Mouse (Mus musculus): ENCODE results near the gene Ppp1r14c.

DNA sequence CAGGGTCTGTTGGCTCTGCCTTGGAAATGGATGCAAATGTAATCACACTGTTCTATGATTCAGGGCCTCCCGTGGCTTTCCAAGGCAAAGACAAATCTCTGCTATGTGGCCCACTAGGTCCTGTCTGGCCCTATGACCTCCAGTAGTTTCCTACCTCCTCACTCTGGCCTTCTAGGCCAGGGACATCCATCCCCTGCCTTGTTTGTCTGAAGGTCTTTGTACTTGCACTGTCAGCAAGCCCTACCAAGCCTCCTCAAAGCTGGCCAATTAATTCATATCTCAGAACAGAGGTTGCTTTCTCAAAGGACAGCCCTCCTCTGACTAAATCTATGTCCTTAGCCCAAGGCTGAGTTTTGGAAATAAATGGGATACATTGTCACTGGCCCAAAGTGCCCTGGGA lies 92.8 kb downstream of the Ppp1r14c start:
- TF ChIP-seq POLR2A (IDR thresholded peaks at IDR 0.05; ENCODE audit: low read depth, low read length) (no peak), CTCF (IDR thresholded peaks at IDR 0.05; ENCODE audit: borderline replicate concordance, insufficient read depth, low read length) (no peak)
